Mouse (Mus musculus): ENCODE results near the gene Spock1.

GRCm38 (mm10) chr13:57750831-57751230 lies 157.3 kb downstream of the Spock1 start:
- TF ChIP-seq CTCF (IDR thresholded peaks at IDR 0.05; ENCODE audit: insufficient read depth, low read length) (no peak), POLR2A (IDR thresholded peaks at IDR 0.05; ENCODE audit: borderline replicate concordance, extremely low read depth, low read depth, low read length) (no peak)

Data from lung, adult 2 months (tissue).